Mouse (Mus musculus) midbrain, embryonic 13.5 days (tissue): ENCODE results near the gene Gtf2a1. TPM values are rescaled to one million over a fixed set of nuclear protein-coding genes. Genes with fewer than 3 reads are reported as not detected.

Experiments
- ATAC-seq: fragments of 200-750 bp; cut with Nextera tagmentation; 2 replicates; pipeline ENCODE4 v1.8.0; 2017; ENCODE audit warnings: mild to moderate bottlenecking, moderate TSS enrichment, moderate library complexity
- H3K27ac ChIP-seq: fragments of 300-500 bp; sonication (generic); 2 replicates; pipeline ENCODE4 v1.5.1; 2015; ENCODE audit warnings: inconsistent platforms, mild to moderate bottlenecking, moderate library complexity
- H3K27me3 ChIP-seq: fragments of 300-500 bp; sonication (generic); 2 replicates; pipeline ENCODE4 v1.6.1; 2015; ENCODE audit warnings: mild to moderate bottlenecking, inconsistent platforms
- H3K36me3 ChIP-seq: fragments of 300-500 bp; sonication (generic); 2 replicates; pipeline ENCODE4 v1.6.1; 2015; ENCODE audit warnings: mild to moderate bottlenecking, inconsistent platforms
- H3K4me1 ChIP-seq: fragments of 300-500 bp; sonication (generic); replicated peaks from 2 replicates; pipeline ENCODE4 v1.6.1; 2015; ENCODE audit warnings: inconsistent platforms
- H3K4me2 ChIP-seq: fragments of 300-500 bp; sonication (generic); replicated peaks from 2 replicates; pipeline ENCODE4 v1.6.1; 2015; ENCODE audit warnings: moderate library complexity, mild to moderate bottlenecking, inconsistent platforms
- H3K4me3 ChIP-seq: fragments of 300-500 bp; sonication (generic); replicated peaks from 2 replicates; pipeline ENCODE4 v1.5.1; 2015; ENCODE audit warnings: mild to moderate bottlenecking, inconsistent platforms
- H3K9ac ChIP-seq: fragments of 300-500 bp; sonication (generic); replicated peaks from 2 replicates; pipeline ENCODE4 v1.6.1; 2015; ENCODE audit warnings: mild to moderate bottlenecking, inconsistent platforms
- H3K9me3 ChIP-seq: fragments of 300-500 bp; sonication (generic); 2 replicates; pipeline ENCODE4 v1.6.1; 2016; ENCODE audit warnings: mild to moderate bottlenecking, inconsistent platforms
- WGBS: fragments of 180-500 bp; shearing (Covaris S2); methylation state at CpG from one replicate; pipeline ENCODE4 v1.1.7; 2015; 5-methylcytosine and 5-hydroxymethylcytosine counted together
- polyA plus RNA-seq: library from polyadenylated mRNA; unstranded; fragments of >200 nt; fragmentation: Nextera tagmentation; extraction: Ambion mirVana; gene quantifications from 2 replicates; pipeline ENCODE4 v1.2.1, GENCODE M21; 2015

The Gtf2a1 gene
- 74.6 and 83.4 TPM in 2 replicates for polyA plus RNA-seq

DNA sequence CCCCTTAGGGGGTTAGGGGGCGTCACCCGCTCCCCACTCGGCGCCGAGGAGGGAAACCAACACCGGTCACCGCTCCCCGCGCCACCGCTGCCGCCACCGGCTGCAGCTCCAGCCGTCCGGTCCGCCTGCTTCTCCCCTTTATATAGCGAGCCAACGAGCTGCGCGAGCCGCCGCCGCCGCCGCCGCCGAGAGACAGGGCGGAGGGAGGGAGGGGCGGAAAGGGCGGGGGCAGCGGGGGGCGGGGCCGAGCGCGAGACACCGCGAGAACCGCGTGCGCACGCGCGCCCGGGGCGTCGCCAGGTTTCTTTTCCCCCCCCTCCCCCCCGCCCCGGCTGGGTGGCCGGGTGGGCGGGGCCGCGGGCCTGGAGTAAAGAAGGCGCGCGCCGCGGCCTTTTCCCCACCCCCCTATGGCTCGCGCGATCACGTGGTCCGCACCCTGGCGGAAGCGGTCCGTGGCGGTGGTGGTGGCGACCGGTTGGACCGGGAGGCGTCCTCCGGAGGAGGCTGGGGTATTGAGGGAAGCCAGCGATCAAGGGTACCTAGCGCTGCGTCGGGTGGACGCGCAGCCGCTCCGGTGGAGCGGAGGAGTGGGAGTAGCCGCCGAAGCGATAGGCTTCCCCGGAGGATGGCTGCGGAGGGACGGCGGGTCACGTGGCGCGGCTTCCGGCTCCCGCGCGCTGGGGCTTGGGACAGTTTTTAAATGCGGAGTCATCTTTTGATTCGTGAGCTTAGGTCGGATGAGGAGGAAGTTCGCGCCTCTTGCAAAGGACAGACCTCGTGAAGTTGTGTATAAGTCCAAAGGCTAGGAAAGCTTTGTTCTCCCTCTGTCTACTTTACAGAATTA lies at the start of gene Gtf2a1:
Gene Gtf2a1 (minus strand): TSS at position 641 of the 844 bp plus-strand sequence.
- ATAC-seq = peak; percentile 84
- H3K9me3 ChIP-seq = no peaks in the 10 kb centered on the region
- H3K4me3 ChIP-seq = peak within 1 kb of the TSS; percentile 91
- H3K4me2 ChIP-seq = peak within 1 kb of the TSS; percentile 60
- H3K27ac ChIP-seq = peak within 1 kb of the TSS; percentile 100
- H3K36me3 ChIP-seq = peaks cover 8% of the 10 kb centered on the region
- H3K9ac ChIP-seq = peak within 1 kb of the TSS; percentile 100
- H3K27me3 ChIP-seq = no peaks in the 10 kb centered on the region
- peaks cover 22% of the 10 kb centered on the region for H3K4me1 ChIP-seq
- 0% methylated on average over 62 of the region's 99 CpGs for WGBS

DNA sequence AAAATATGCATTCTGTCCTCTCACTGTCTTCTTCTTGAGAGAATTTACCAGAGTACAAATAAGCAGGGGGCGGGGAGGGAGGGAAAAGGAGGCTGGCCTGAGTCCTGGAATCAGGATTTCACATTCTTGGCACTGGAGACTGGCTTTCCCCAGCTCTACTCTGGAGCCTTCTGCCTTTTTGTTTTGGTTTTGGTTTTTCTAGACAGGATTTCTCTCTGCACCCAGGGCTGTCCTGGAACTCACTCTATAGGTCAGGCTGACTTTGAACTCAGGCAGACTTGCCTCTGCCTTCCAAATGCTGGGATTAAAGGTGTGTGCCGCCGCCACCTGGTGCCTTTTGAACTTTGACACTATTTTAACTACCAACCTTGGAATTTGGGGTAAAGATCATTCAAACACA lies 48.1 kb upstream of the Gtf2a1 start:
- Histone ChIP-seq H3K27me3 (no peaks in the 10 kb centered on the region), H3K9me3 (no peaks in the 10 kb centered on the region), H3K27ac (no peak overlapping the region), H3K9ac (no peak overlapping the region), H3K36me3 (no peaks in the 10 kb centered on the region), H3K4me2 (no peak overlapping the region), H3K4me1 (peaks cover 25% of the 10 kb centered on the region), H3K4me3 (no peak overlapping the region)
- no peak for ATAC-seq
- 86% methylated on average over 3 of the region's 3 CpGs for WGBS

- Histone ChIP-seq H3K4me1 (peaks cover 15% of the 10 kb centered on the region), H3K9me3 (no peaks in the 10 kb centered on the region), H3K4me2 (no peak overlapping the region), H3K27me3 (no peaks in the 10 kb centered on the region), H3K4me3 (no peak overlapping the region), H3K36me3 (no peaks in the 10 kb centered on the region), H3K27ac (no peak overlapping the region), H3K9ac (no peak overlapping the region)
- 74% methylated on average over 12 of the region's 12 CpGs for WGBS
- no peak for ATAC-seq
Measured at GRCm38 (mm10) chr12:91637136-91637909, 47.0 kb upstream of the Gtf2a1 start.

GRCm38 (mm10) chr12:91626482-91626881 lies 36.2 kb upstream of the Gtf2a1 start:
- Histone ChIP-seq H3K9ac (no peak overlapping the region), H3K4me3 (no peak overlapping the region), H3K36me3 (no peaks in the 10 kb centered on the region), H3K4me2 (no peak overlapping the region), H3K4me1 (no peaks in the 10 kb centered on the region), H3K27me3 (no peaks in the 10 kb centered on the region), H3K27ac (no peak overlapping the region), H3K9me3 (peaks cover 4% of the 10 kb centered on the region; the same call in 1 of the 2 replicates)
- no peak for ATAC-seq
- WGBS = 88% methylated on average over 5 of the region's 5 CpGs

DNA sequence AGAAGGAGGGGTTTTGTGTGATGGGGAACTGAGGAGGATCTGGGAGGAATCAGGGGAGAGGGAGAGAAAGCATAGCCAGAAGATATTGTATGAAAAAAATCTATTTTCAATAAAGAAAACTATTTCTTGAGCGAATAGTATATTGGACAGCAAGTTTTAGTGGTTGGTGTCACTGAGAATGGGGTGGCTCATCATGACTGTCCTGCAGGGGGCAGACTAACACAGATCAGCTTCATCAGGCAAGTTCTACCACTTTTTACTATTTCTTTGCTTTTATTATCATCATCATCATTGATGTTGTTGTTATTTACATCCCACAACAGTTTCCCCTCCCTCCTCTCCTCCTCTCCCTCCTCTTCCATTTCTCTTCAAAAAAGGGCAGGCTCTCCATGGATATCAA lies 34.7 kb upstream of the Gtf2a1 start:
- Histone ChIP-seq H3K4me3 (no peak overlapping the region), H3K9me3 (peaks cover 4% of the 10 kb centered on the region; the same call in 1 of the 2 replicates), H3K4me2 (no peak overlapping the region), H3K27me3 (no peaks in the 10 kb centered on the region), H3K27ac (no peak overlapping the region), H3K9ac (no peak overlapping the region), H3K4me1 (no peaks in the 10 kb centered on the region), H3K36me3 (no peaks in the 10 kb centered on the region)
- WGBS = 72% methylated on average over 1 of the region's 1 CpGs
- no peak for ATAC-seq

DNA sequence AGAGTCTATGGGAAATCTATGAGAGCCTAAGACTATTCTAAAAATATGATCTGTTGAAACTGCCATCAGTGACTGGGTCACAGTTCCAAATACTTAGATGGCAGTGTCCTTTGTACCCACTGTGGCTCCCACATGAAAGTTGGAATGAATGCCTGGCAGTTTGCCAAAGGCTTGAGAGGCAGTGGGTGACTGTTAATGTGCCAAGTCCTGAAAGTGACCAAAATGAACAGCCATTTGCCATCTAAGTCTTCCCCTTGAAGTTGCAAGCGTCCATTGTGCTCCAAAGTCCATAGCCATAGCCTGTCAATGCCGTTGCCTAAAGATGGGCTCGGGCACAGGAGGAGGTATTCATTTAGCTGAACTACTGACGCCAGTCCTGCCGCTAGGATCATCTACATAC lies 19.1 kb upstream of the Gtf2a1 start:
- Histone ChIP-seq H3K27ac (no peak overlapping the region), H3K9me3 (no peaks in the 10 kb centered on the region), H3K4me1 (peaks cover 3% of the 10 kb centered on the region; the same call in 1 of the 2 replicates), H3K4me3 (no peak overlapping the region), H3K36me3 (no peaks in the 10 kb centered on the region), H3K4me2 (no peak overlapping the region), H3K9ac (no peak overlapping the region), H3K27me3 (peaks cover 7% of the 10 kb centered on the region; the same call in 1 of the 2 replicates)
- no peak for ATAC-seq
- 78% methylated on average over 5 of the region's 5 CpGs for WGBS

DNA sequence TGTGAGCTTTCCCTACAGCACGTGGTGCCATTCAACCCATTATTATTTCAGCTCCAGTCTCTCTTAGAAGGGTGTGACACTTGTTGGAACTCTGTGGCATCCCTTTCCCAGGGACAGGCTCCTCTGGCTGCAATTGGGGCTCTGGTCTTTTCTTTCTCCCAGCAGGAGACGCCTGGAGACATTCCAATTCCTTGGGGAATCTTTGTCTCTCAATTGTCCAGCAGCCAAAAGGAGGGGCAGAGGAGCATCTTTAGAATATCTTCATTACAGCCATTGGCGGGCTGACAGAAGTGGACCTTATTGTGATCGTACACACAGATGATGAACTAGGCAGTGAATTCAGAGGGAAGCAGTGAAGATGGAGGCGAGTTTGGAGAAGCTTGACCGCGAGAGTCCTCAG lies 17.4 kb upstream of the Gtf2a1 start:
- no peak for ATAC-seq
- WGBS = 27% methylated on average over 7 of the region's 7 CpGs

DNA sequence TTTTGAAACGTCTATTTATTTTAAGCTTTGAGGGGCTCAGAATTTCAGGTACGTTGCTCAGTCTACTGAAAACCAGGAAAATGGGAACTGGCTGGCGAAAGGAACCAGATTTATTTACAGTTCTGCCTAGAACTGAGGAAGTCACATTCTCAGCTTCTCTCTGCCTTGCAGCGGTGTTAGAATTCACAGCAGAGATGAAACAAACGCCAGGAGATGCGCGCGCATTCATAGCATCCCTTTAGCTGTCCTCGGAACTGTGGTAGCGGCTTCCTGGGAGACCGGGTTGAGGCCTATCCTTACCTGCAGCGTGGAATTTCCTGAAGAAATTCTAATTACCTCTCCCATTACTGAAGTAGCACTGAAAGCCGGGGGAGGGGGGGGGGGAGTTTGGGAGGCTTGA lies 16.4 kb upstream of the Gtf2a1 start:
- Histone ChIP-seq H3K36me3 (no peaks in the 10 kb centered on the region), H3K9me3 (no peaks in the 10 kb centered on the region), H3K4me3 (no peak overlapping the region), H3K9ac (no peak overlapping the region), H3K27me3 (peaks cover 7% of the 10 kb centered on the region; the same call in 1 of the 2 replicates), H3K4me1 (peaks cover 3% of the 10 kb centered on the region; the same call in 1 of the 2 replicates), H3K4me2 (no peak overlapping the region), H3K27ac (no peak overlapping the region)
- ATAC-seq = no peak
- 89% methylated on average over 13 of the region's 13 CpGs for WGBS

More for the DNA sequence above, 17.4 kb upstream of the Gtf2a1 start:
- Histone ChIP-seq H3K4me1 (peaks cover 3% of the 10 kb centered on the region; the same call in 1 of the 2 replicates), H3K9ac (no peak overlapping the region), H3K36me3 (no peaks in the 10 kb centered on the region), H3K9me3 (no peaks in the 10 kb centered on the region), H3K4me3 (no peak overlapping the region), H3K4me2 (no peak overlapping the region), H3K27me3 (peaks cover 7% of the 10 kb centered on the region; the same call in 1 of the 2 replicates), H3K27ac (no peak overlapping the region)

- ATAC-seq = no peak
- Histone ChIP-seq H3K27me3 (peaks cover 5% of the 10 kb centered on the region; the same call in 1 of the 2 replicates), H3K4me1 (peaks cover 3% of the 10 kb centered on the region; the same call in 1 of the 2 replicates), H3K9ac (no peak overlapping the region), H3K36me3 (no peaks in the 10 kb centered on the region), H3K27ac (no peak overlapping the region), H3K4me3 (no peak overlapping the region), H3K4me2 (no peak overlapping the region), H3K9me3 (no peaks in the 10 kb centered on the region)
- 82% methylated on average over 6 of the region's 6 CpGs for WGBS
Measured at GRCm38 (mm10) chr12:91604600-91604999, 14.3 kb upstream of the Gtf2a1 start.

DNA sequence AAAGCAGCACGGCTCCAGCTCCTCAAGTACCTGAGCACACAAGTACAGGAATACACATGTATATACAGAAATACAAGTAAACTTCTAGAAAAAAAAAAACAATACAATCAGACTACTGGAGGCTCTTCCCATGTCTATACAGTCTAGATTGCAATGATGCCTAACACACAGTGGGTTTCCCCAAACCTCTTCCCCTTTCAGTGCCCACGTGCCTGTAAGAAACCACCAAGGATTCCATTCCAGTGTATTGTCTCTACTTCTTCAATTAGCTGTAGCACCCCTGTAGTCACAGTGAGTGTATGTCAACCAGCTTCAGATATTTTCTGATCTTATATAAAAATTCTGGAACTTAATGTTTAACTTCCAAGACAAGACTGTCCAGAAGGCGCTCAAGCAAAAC lies 1.8 kb upstream of the Gtf2a1 start:
- ATAC-seq = no peak
- H3K4me3 ChIP-seq = no peak overlapping the region
- H3K27me3 ChIP-seq = no peaks in the 10 kb centered on the region
- no peak overlapping the region for H3K4me2 ChIP-seq
- peaks cover 16% of the 10 kb centered on the region for H3K4me1 ChIP-seq
- H3K9me3 ChIP-seq = no peaks in the 10 kb centered on the region
- 97% methylated on average over 3 of the region's 3 CpGs for WGBS
- H3K27ac ChIP-seq = no peak overlapping the region
- no peak overlapping the region for H3K9ac ChIP-seq
- H3K36me3 ChIP-seq = no peaks in the 10 kb centered on the region

- H3K27ac ChIP-seq = 0 out of 2 replicates have a peak overlapping the region, but pooled peaks have one; percentile 100
- H3K36me3 ChIP-seq = no peaks in the 10 kb centered on the region
- peaks cover 20% of the 10 kb centered on the region for H3K4me1 ChIP-seq
- no peak for ATAC-seq
- H3K9ac ChIP-seq = peak overlapping the region; percentile 81; the same call in 1 of the 2 replicates
- no peaks in the 10 kb centered on the region for H3K27me3 ChIP-seq
- 32% methylated on average over 1 of the region's 1 CpGs for WGBS
- peak overlapping the region; percentile 60 for H3K4me2 ChIP-seq
- H3K9me3 ChIP-seq = no peaks in the 10 kb centered on the region
- H3K4me3 ChIP-seq = peak overlapping the region; percentile 91
Measured at GRCm38 (mm10) chr12:91591191-91591590, 904 bp upstream of the Gtf2a1 start.

- no peak for ATAC-seq
- Histone ChIP-seq H3K27ac (peak overlapping the region; percentile 100), H3K4me1 (peaks cover 22% of the 10 kb centered on the region), H3K36me3 (peaks cover 3% of the 10 kb centered on the region), H3K9me3 (no peaks in the 10 kb centered on the region), H3K4me2 (peak overlapping the region; percentile 60), H3K9ac (peak overlapping the region; percentile 81), H3K4me3 (peak overlapping the region; percentile 91), H3K27me3 (no peaks in the 10 kb centered on the region)
- 23% methylated on average over 6 of the region's 6 CpGs for WGBS
Measured at GRCm38 (mm10) chr12:91590716-91591115, 429 bp upstream of the Gtf2a1 start.
